Mouse (Mus musculus) forebrain, embryonic 15.5 days (tissue): Measurements from ENCODE around the gene Miox. TPM values are rescaled to one million over a fixed set of nuclear protein-coding genes. Genes with fewer than 3 reads are reported as not detected.

ENCODE experiments used
- ATAC-seq: fragments of 200-750 bp; cut with Nextera tagmentation; replicated peaks from 2 replicates; pipeline ENCODE4 v1.8.0; 2017; ENCODE audit warnings: mild to moderate bottlenecking, moderate TSS enrichment, moderate library complexity
- H3K27ac ChIP-seq: fragments of 300-500 bp; sonication (generic); replicated peaks from 2 replicates; pipeline ENCODE4 v1.5.1; 2015; ENCODE audit warnings: mild to moderate bottlenecking, inconsistent platforms
- H3K27me3 ChIP-seq: fragments of 300-500 bp; sonication (generic); 2 replicates; pipeline ENCODE4 v1.6.1; 2015; ENCODE audit warnings: inconsistent platforms
- H3K36me3 ChIP-seq: fragments of 300-500 bp; sonication (generic); 2 replicates; pipeline ENCODE4 v1.6.1; 2015; ENCODE audit warnings: mild to moderate bottlenecking, inconsistent platforms
- H3K4me1 ChIP-seq: fragments of 300-500 bp; sonication (generic); 2 replicates; pipeline ENCODE4 v1.6.1; 2015; ENCODE audit warnings: inconsistent platforms
- H3K4me2 ChIP-seq: fragments of 300-500 bp; sonication (generic); replicated peaks from 2 replicates; pipeline ENCODE4 v1.6.1; 2015; ENCODE audit warnings: mild to moderate bottlenecking, inconsistent platforms
- H3K4me3 ChIP-seq: fragments of 300-500 bp; sonication (generic); 2 replicates; pipeline ENCODE4 v1.5.1; 2015; ENCODE audit warnings: mild to moderate bottlenecking, inconsistent platforms
- H3K9ac ChIP-seq: fragments of 300-500 bp; sonication (generic); replicated peaks from 2 replicates; pipeline ENCODE4 v1.6.1; 2015; ENCODE audit warnings: mild to moderate bottlenecking, inconsistent platforms
- H3K9me3 ChIP-seq: fragments of 300-500 bp; sonication (generic); 2 replicates; pipeline ENCODE4 v1.6.1; 2016; ENCODE audit warnings: inconsistent platforms
- WGBS: fragments of 180-500 bp; shearing (Covaris S2); methylation state at CpG from one replicate; pipeline ENCODE4 v1.1.7; 2015; ENCODE audit warnings: mixed read lengths; 5-methylcytosine and 5-hydroxymethylcytosine counted together
- polyA plus RNA-seq: library from polyadenylated mRNA; unstranded; fragments of >200 nt; fragmentation: Nextera tagmentation; extraction: Ambion mirVana; gene quantifications from 2 replicates; pipeline ENCODE4 v1.2.1, GENCODE M21; 2015

The Miox gene
- polyA plus RNA-seq, result not detected in 2 replicates

- 94% methylated on average over 7 of the region's 7 CpGs for WGBS
- no peak within 1 kb of the TSS for H3K4me3 ChIP-seq
- no peak within 1 kb of the TSS for H3K9ac ChIP-seq
- no peaks in the 10 kb centered on the region for H3K36me3 ChIP-seq
- no peaks in the 10 kb centered on the region for H3K27me3 ChIP-seq
- no peak within 1 kb of the TSS for H3K4me2 ChIP-seq
- no peak within 1 kb of the TSS for H3K27ac ChIP-seq
- no peak for ATAC-seq
- no peaks in the 10 kb centered on the region for H3K9me3 ChIP-seq
- no peaks in the 10 kb centered on the region for H3K4me1 ChIP-seq
Measured at GRCm38 (mm10) chr15:89334271-89334670, at the start of gene Miox. TSS of gene Miox (plus strand) at chr15:89334398.

GRCm38 (mm10) chr15:89285004-89285403 lies 49.2 kb upstream of the Miox start:
- H3K27ac ChIP-seq, result peak overlapping the region; percentile 19; the same call in 1 of the 2 replicates
- H3K27me3 ChIP-seq, result no peaks in the 10 kb centered on the region
- no peak overlapping the region for H3K9ac ChIP-seq
- H3K4me2 ChIP-seq, result no peak overlapping the region
- no peaks in the 10 kb centered on the region for H3K9me3 ChIP-seq
- 0 out of 2 replicates have a peak, but pooled peaks cover 2% of the 10 kb centered on the region for H3K4me1 ChIP-seq
- peaks cover 95% of the 10 kb centered on the region for H3K36me3 ChIP-seq
- no peak overlapping the region for H3K4me3 ChIP-seq
- ATAC-seq, result no peak

- H3K9ac ChIP-seq, result no peak overlapping the region
- no peak for ATAC-seq
- H3K36me3 ChIP-seq, result peaks cover 95% of the 10 kb centered on the region
- H3K9me3 ChIP-seq, result no peaks in the 10 kb centered on the region
- H3K27me3 ChIP-seq, result no peaks in the 10 kb centered on the region
- H3K4me3 ChIP-seq, result no peak overlapping the region
- 0 out of 2 replicates have a peak, but pooled peaks cover 2% of the 10 kb centered on the region for H3K4me1 ChIP-seq
- H3K4me2 ChIP-seq, result no peak overlapping the region
- WGBS, result 93% methylated on average over 5 of the region's 5 CpGs
- H3K27ac ChIP-seq, result peak overlapping the region; percentile 46; the same call in 1 of the 2 replicates
Measured at GRCm38 (mm10) chr15:89285478-89285877, 48.7 kb upstream of the Miox start.

GRCm38 (mm10) chr15:89286114-89286513 lies 48.1 kb upstream of the Miox start:
- no peak overlapping the region for H3K4me3 ChIP-seq
- peaks cover 93% of the 10 kb centered on the region for H3K36me3 ChIP-seq
- H3K4me2 ChIP-seq, result no peak overlapping the region
- 81% methylated on average over 7 of the region's 7 CpGs for WGBS
- H3K9me3 ChIP-seq, result no peaks in the 10 kb centered on the region
- H3K9ac ChIP-seq, result no peak overlapping the region
- ATAC-seq, result no peak
- 0 out of 2 replicates have a peak overlapping the region, but pooled peaks have one; percentile 46 for H3K27ac ChIP-seq
- H3K4me1 ChIP-seq, result 0 out of 2 replicates have a peak, but pooled peaks cover 2% of the 10 kb centered on the region
- H3K27me3 ChIP-seq, result no peaks in the 10 kb centered on the region

GRCm38 (mm10) chr15:89286582-89286981 lies 47.6 kb upstream of the Miox start:
- H3K4me2 ChIP-seq, result no peak overlapping the region
- H3K36me3 ChIP-seq, result peaks cover 90% of the 10 kb centered on the region
- ATAC-seq, result no peak

GRCm38 (mm10) chr15:89288227-89288767 lies 45.9 kb upstream of the Miox start:
- Histone ChIP-seq H3K9me3 (no peaks in the 10 kb centered on the region), H3K4me1 (0 out of 2 replicates have a peak, but pooled peaks cover 2% of the 10 kb centered on the region), H3K4me3 (no peak overlapping the region), H3K27me3 (no peaks in the 10 kb centered on the region), H3K9ac (no peak overlapping the region), H3K36me3 (peaks cover 90% of the 10 kb centered on the region), H3K4me2 (no peak overlapping the region), H3K27ac (no peak overlapping the region)
- WGBS, result 90% methylated on average over 23 of the region's 23 CpGs
- peak; percentile 55; the same call in 1 of the 2 replicates for ATAC-seq

More at GRCm38 (mm10) chr15:89286582-89286981, 47.6 kb upstream of the Miox start:
- Histone ChIP-seq H3K4me1 (0 out of 2 replicates have a peak, but pooled peaks cover 2% of the 10 kb centered on the region), H3K9ac (no peak overlapping the region), H3K4me3 (no peak overlapping the region), H3K27ac (peak overlapping the region; percentile 46; the same call in 1 of the 2 replicates), H3K9me3 (no peaks in the 10 kb centered on the region), H3K27me3 (no peaks in the 10 kb centered on the region)
- WGBS, result 63% methylated on average over 5 of the region's 5 CpGs

- no peak for ATAC-seq
Measured at GRCm38 (mm10) chr15:89289455-89289854, 44.7 kb upstream of the Miox start.

GRCm38 (mm10) chr15:89291521-89291920 lies 42.7 kb upstream of the Miox start:
- 90% methylated on average over 3 of the region's 3 CpGs for WGBS

More at GRCm38 (mm10) chr15:89289455-89289854, 44.7 kb upstream of the Miox start:
- H3K4me2 ChIP-seq, result no peak overlapping the region
- 0 out of 2 replicates have a peak, but pooled peaks cover 2% of the 10 kb centered on the region for H3K4me1 ChIP-seq
- no peaks in the 10 kb centered on the region for H3K9me3 ChIP-seq
- no peaks in the 10 kb centered on the region for H3K27me3 ChIP-seq
- H3K36me3 ChIP-seq, result peaks cover 90% of the 10 kb centered on the region
- H3K4me3 ChIP-seq, result no peak overlapping the region
- WGBS, result 96% methylated on average over 11 of the region's 11 CpGs
- no peak overlapping the region for H3K27ac ChIP-seq
- no peak overlapping the region for H3K9ac ChIP-seq

GRCm38 (mm10) chr15:89292795-89293194 lies 41.4 kb upstream of the Miox start:
- Histone ChIP-seq H3K27me3 (no peaks in the 10 kb centered on the region), H3K27ac (no peak overlapping the region), H3K9me3 (no peaks in the 10 kb centered on the region), H3K36me3 (peaks cover 90% of the 10 kb centered on the region), H3K4me3 (no peak overlapping the region), H3K4me2 (no peak overlapping the region), H3K9ac (no peak overlapping the region), H3K4me1 (no peaks in the 10 kb centered on the region)
- 77% methylated on average over 2 of the region's 2 CpGs for WGBS
- no peak for ATAC-seq

More at GRCm38 (mm10) chr15:89291521-89291920, 42.7 kb upstream of the Miox start:
- H3K4me1 ChIP-seq, result 0 out of 2 replicates have a peak, but pooled peaks cover 1% of the 10 kb centered on the region
- no peaks in the 10 kb centered on the region for H3K27me3 ChIP-seq
- H3K36me3 ChIP-seq, result peaks cover 88% of the 10 kb centered on the region
- H3K9me3 ChIP-seq, result no peaks in the 10 kb centered on the region
- H3K4me2 ChIP-seq, result no peak overlapping the region
- no peak overlapping the region for H3K27ac ChIP-seq
- no peak overlapping the region for H3K9ac ChIP-seq
- H3K4me3 ChIP-seq, result no peak overlapping the region
- no peak for ATAC-seq

- Histone ChIP-seq H3K27me3 (no peaks in the 10 kb centered on the region), H3K36me3 (peaks cover 85% of the 10 kb centered on the region), H3K4me2 (no peak overlapping the region), H3K27ac (no peak overlapping the region), H3K4me3 (no peak overlapping the region), H3K9me3 (no peaks in the 10 kb centered on the region), H3K4me1 (no peaks in the 10 kb centered on the region), H3K9ac (no peak overlapping the region)
- WGBS, result 95% methylated on average over 10 of the region's 10 CpGs
- ATAC-seq, result no peak
Measured at GRCm38 (mm10) chr15:89293778-89294177, 40.4 kb upstream of the Miox start.

- Histone ChIP-seq H3K36me3 (peaks cover 85% of the 10 kb centered on the region), H3K27me3 (no peaks in the 10 kb centered on the region), H3K9me3 (no peaks in the 10 kb centered on the region), H3K9ac (no peak overlapping the region), H3K4me3 (no peak overlapping the region), H3K4me1 (no peaks in the 10 kb centered on the region), H3K4me2 (no peak overlapping the region), H3K27ac (no peak overlapping the region)
- ATAC-seq, result no peak
- WGBS, result 93% methylated on average over 8 of the region's 8 CpGs
Measured at GRCm38 (mm10) chr15:89295580-89296165, 38.5 kb upstream of the Miox start.

GRCm38 (mm10) chr15:89296465-89296864 lies 37.7 kb upstream of the Miox start:
- no peak for ATAC-seq
- Histone ChIP-seq H3K4me2 (no peak overlapping the region), H3K4me1 (no peaks in the 10 kb centered on the region), H3K9me3 (no peaks in the 10 kb centered on the region), H3K27me3 (no peaks in the 10 kb centered on the region), H3K4me3 (no peak overlapping the region), H3K36me3 (peaks cover 88% of the 10 kb centered on the region), H3K27ac (no peak overlapping the region), H3K9ac (no peak overlapping the region)
- 56% methylated on average over 1 of the region's 1 CpGs for WGBS
